In the genomic region with DNA sequence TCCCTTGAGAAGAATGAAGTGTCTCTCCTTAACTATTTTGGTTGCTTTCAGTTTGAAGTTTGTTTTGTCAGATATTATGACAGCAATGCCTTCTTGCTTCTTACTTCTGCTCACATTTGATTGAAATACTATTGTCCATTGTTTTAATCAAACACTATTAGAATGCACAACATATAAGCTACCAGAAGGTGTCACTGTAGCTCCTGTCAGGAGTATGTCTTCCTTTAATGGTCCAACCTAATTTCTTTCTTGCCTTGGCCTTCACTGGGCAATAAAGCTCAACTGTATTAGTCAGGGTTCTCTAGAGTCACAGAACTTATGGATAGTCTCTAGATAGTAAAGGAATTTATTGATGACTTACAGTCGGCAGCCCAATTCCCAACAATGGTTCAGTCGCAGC, we compare ENCODE assay signal across 9 mouse cellular contexts.
A peak's percentile ranks its signal among the peaks of the same experiment; 100 is the strongest.
DNase-seq lines count a peak whose midpoint lies in the region; ATAC-seq and TF ChIP-seq lines count a peak whose summit lies in the region.
"Had no signal": no experiment of that assay in that cellular context is flagged by ENCODE, and none has a peak within 500 bp of the region (broad histone marks: within the 10 kb centered on the region; RNA-seq: fewer than 3 reads in every experiment).

No protein-coding gene starts in this region.

- no peak overlapping the region for H3K4me3 ChIP-seq in E14TG2a.4 (replicated peaks; ENCODE audit: low read length)
- H3K4me3 ChIP-seq: myocyte had no signal

- no peaks in the 10 kb centered on the region for H3K4me1 ChIP-seq in E14TG2a.4 (replicated peaks; ENCODE audit: low read depth, low read length)

- H3K36me3 ChIP-seq in E14TG2a.4 (ENCODE audit: insufficient read depth, low read length) = no peaks in the 10 kb centered on the region

- no peak for ATAC-seq in cerebellum, adult (ENCODE audit: insufficient number of reproducible peaks, low FRiP score, low TSS enrichment)

- no peaks in the 10 kb centered on the region for H3K27me3 ChIP-seq in E14TG2a.4 (ENCODE audit: insufficient read depth, low read length)

- H3K9me3 ChIP-seq in E14TG2a.4 (ENCODE audit: low read length) = no peaks in the 10 kb centered on the region

- peak; percentile 5 for DNase-seq in cerebellum, adult 9-10 months
- peak; percentile 24 for DNase-seq in left cerebral cortex, adult 11 months (ENCODE audit: low spot score)
- DNase-seq in left cerebral cortex, adult 9 months (ENCODE audit: low spot score in 2 of 2) = no peak
- DNase-seq in fibroblast of lung, adult 2 months (ENCODE audit: low read depth) = peak; percentile 2
- DNase-seq in heart, postnatal 4 days = no peak
- no peak for DNase-seq in lung, postnatal 4 days

- TF ChIP-seq CTCF in E14TG2a.4 (conservative IDR thresholded peaks at IDR 0.05; ENCODE audit: low read length) = peak; percentile 25; the same call in 1 of the 2 replicates

Comparison
In these comparisons a context has a peak if more than half of its experiments do, and no peak if none do; other contexts are left out.
1. DNase-seq: peak in cerebellum, adult 9-10 months (single experiment), left cerebral cortex, adult 11 months (single experiment) and fibroblast of lung, adult 2 months (single experiment); none in left cerebral cortex, adult 9 months (0 of 2), heart, postnatal 4 days (single experiment) and lung, postnatal 4 days (0 of 2).